In the genomic region with DNA sequence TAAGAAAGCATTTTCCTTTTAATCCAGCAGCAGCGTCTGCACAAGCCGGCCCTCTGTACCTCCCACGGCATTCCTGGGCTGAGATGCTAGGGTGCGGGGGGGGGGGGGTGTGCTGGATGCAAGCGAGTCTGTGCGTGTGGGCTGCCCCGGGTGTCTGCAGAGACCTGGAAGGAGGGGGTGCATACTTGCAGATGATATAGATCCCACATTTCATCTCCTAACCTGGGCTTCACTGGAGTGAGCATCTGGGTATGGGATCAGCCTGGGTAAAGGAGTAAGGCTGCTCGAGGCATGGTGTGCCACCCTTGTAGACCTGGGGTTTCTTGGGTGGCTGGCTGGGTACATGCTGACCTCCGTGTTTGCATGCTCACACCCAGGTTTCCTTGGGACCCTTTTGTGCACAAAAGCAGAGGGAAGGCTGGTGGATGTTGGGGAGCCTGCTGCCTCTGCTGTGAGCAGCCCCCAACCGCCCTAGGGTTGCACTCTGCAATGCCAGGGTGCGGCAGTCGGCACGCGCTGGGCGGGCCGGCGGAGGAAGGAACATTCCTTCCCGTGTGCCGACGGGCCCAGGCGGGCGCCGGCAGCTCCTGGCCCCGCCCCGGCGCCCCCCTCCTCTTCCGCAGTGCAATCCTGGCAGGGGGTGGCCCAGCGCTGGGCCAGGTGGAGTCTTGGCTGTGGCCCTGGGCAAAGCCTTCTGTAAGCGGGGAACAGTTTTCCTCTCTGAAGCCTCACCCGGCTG, we compare ENCODE assay signal across 8 mouse cellular contexts. TPM values are rescaled to one million over a fixed set of nuclear protein-coding genes. Genes with fewer than 3 reads are reported as not detected.
DNase-seq lines count a peak whose midpoint lies in the region; ATAC-seq and TF ChIP-seq lines count a peak whose summit lies in the region.

No protein-coding gene starts in this region.

- H3K36me3 ChIP-seq in heart, embryonic 13.5 days, result 0 out of 2 replicates have a peak, but pooled peaks cover 4% of the 10 kb centered on the region
- 0 out of 2 replicates have a peak, but pooled peaks cover 9% of the 10 kb centered on the region for H3K36me3 ChIP-seq in limb, embryonic 10.5 days

- peaks cover 78% of the 10 kb centered on the region for H3K27me3 ChIP-seq in heart, embryonic 13.5 days (replicated peaks)
- H3K27me3 ChIP-seq in limb, embryonic 10.5 days (ENCODE audit: low read depth, poor library complexity, severe bottlenecking), result peaks cover 81% of the 10 kb centered on the region

- peak overlapping the region; percentile 40 for H3K4me3 ChIP-seq in left cerebral cortex, adult 2 months
- peak overlapping the region; percentile 56 for H3K4me3 ChIP-seq in heart, embryonic 13.5 days
- peak overlapping the region; percentile 60 for H3K4me3 ChIP-seq in limb, embryonic 10.5 days

- ATAC-seq in heart, embryonic 13.5 days (ENCODE audit: extremely low read depth, insufficient number of reproducible peaks, low FRiP score, low TSS enrichment), result 0 out of 2 replicates have a peak, but pooled peaks have one; percentile 10
- 0 out of 2 replicates have a peak, but pooled peaks have one; percentile 2 for ATAC-seq in megakaryocyte progenitor cell, adult 5-6 weeks (replicated peaks; ENCODE audit: poor library complexity)

- intact Hi-C loops in left cerebral cortex, adult 2 months (cut with DNase I), result no loop called here

- WGBS in heart, embryonic 13.5 days, result 4% methylated on average over 30 of the region's 30 CpGs
- 2% methylated on average over 30 of the region's 30 CpGs for WGBS in limb, embryonic 10.5 days

- peak overlapping the region; percentile 75 for H3K4me2 ChIP-seq in heart, embryonic 13.5 days

- TF ChIP-seq CTCF in left cerebral cortex, adult 2 months (IDR thresholded peaks at IDR 0.05), result no peak

- H3K27ac ChIP-seq in left cerebral cortex, adult 2 months, result peak overlapping the region; percentile 83
- peak overlapping the region; percentile 82 for H3K27ac ChIP-seq in heart, embryonic 13.5 days (replicated peaks)
- H3K27ac ChIP-seq in limb, embryonic 10.5 days, result peak overlapping the region; percentile 57

- peaks cover 69% of the 10 kb centered on the region for H3K4me1 ChIP-seq in heart, embryonic 13.5 days
- peaks cover 70% of the 10 kb centered on the region for H3K4me1 ChIP-seq in limb, embryonic 10.5 days

- peak overlapping the region; percentile 79 for H3K9ac ChIP-seq in heart, embryonic 13.5 days

- DNase-seq in left cerebral cortex, adult 2 months (ENCODE audit: extremely low spot score in 1 of 2, low spot score in 2 of 2), result no peak
- no peak for DNase-seq in left cerebral cortex, adult 18-20 months (ENCODE audit: low spot score in 2 of 2)
- peak; percentile 57 for DNase-seq in adrenal gland, postnatal 14 days
- peak; percentile 60 for DNase-seq in limb, embryonic 10.5 days (ENCODE audit: low spot score)
- peak; percentile 55 to 71 for DNase-seq in urinary bladder, postnatal 36 days (ENCODE audit: low spot score in 2 of 2)
- DNase-seq in cerebellum, adult 8-10 months, result no peak

- H3K9me3 ChIP-seq in heart, embryonic 13.5 days, result no peaks in the 10 kb centered on the region
- no peaks in the 10 kb centered on the region for H3K9me3 ChIP-seq in limb, embryonic 10.5 days (replicated peaks)

RNA-seq across cellular contexts. Expression of gene Lfng, which starts 3.3 kb away (rescaled TPM):
- total RNA-seq in left cerebral cortex, adult 2 months (2021), result 10 to 100 TPM; 25.9 to 26.2 TPM
- 10 to 100 TPM; 17.0 to 17.1 TPM for total RNA-seq in left cerebral cortex, adult 18-20 months (2021)
- total RNA-seq in adrenal gland, postnatal 14 days (2021), result 13.7 and 26.8 TPM in 2 replicates
- 3.3 and 3.5 TPM in 2 replicates for polyA plus RNA-seq in heart, embryonic 13.5 days (2015; fragmentation: Nextera tagmentation; extraction: Ambion mirVana)
- polyA plus RNA-seq in limb, embryonic 10.5 days (2016; fragmentation: Nextera tagmentation; extraction: Ambion mirVana), result 4.3 and 5.8 TPM in 2 replicates
- total RNA-seq in megakaryocyte progenitor cell, adult 5-6 weeks (2015), result 4.8 and 5.6 TPM in 2 replicates
- 13.4 and 15.2 TPM in 2 replicates for total RNA-seq in megakaryocyte progenitor cell, adult 5-6 weeks (2017)

RNA-seq across cellular contexts. Expression of gene Ttyh3, which starts 38.4 kb away (rescaled TPM):
- total RNA-seq in left cerebral cortex, adult 2 months (2021), result 100 to 1,000 TPM; 244 to 247 TPM
- 100 to 1,000 TPM; 202 to 209 TPM for total RNA-seq in left cerebral cortex, adult 18-20 months (2021)
- total RNA-seq in adrenal gland, postnatal 14 days (2021), result 72.5 and 83.6 TPM in 2 replicates
- polyA plus RNA-seq in heart, embryonic 13.5 days (2015; fragmentation: Nextera tagmentation; extraction: Ambion mirVana), result 25.0 and 25.4 TPM in 2 replicates
- 36.6 and 47.0 TPM in 2 replicates for polyA plus RNA-seq in limb, embryonic 10.5 days (2016; fragmentation: Nextera tagmentation; extraction: Ambion mirVana)
- total RNA-seq in megakaryocyte progenitor cell, adult 5-6 weeks (2015), result 31.4 and 35.8 TPM in 2 replicates
- total RNA-seq in megakaryocyte progenitor cell, adult 5-6 weeks (2017), result 8.1 and 10.2 TPM in 2 replicates

RNA-seq across cellular contexts. Expression of gene Grifin, which starts 45.6 kb away (rescaled TPM):
- not detected for total RNA-seq in left cerebral cortex, adult 2 months (2021)
- not detected for total RNA-seq in left cerebral cortex, adult 18-20 months (2021)
- total RNA-seq in adrenal gland, postnatal 14 days (2021), result not detected in 2 replicates
- not detected in 2 replicates for polyA plus RNA-seq in heart, embryonic 13.5 days (2015; fragmentation: Nextera tagmentation; extraction: Ambion mirVana)
- not detected in 2 replicates for polyA plus RNA-seq in limb, embryonic 10.5 days (2016; fragmentation: Nextera tagmentation; extraction: Ambion mirVana)
- total RNA-seq in megakaryocyte progenitor cell, adult 5-6 weeks (2015), result not detected in 2 replicates
- not detected in 2 replicates for total RNA-seq in megakaryocyte progenitor cell, adult 5-6 weeks (2017)

Comparison
In these comparisons a context has a peak if more than half of its experiments do, and no peak if none do; other contexts are left out.
1. DNase-seq: peak in adrenal gland, postnatal 14 days (single experiment), limb, embryonic 10.5 days (single experiment) and urinary bladder, postnatal 36 days (2 of 2); none in left cerebral cortex, adult 2 months (0 of 2), left cerebral cortex, adult 18-20 months (0 of 2) and cerebellum, adult 8-10 months (single experiment).
2. Peak in every context shown above with its lines, with median percentiles within 50 percentile points of each other: H3K27ac ChIP-seq and H3K4me3 ChIP-seq.